Mouse (Mus musculus) c-Kit-positive CD71-positive TER-119-positive erythroid progenitor cells, embryonic 14.5 days (primary cell): Measurements from ENCODE around the gene Bmper.

Experiments
- DNase-seq: peaks from one replicate; pipeline ENCODE4 v3.0.0-alpha.2; 2013; ENCODE audit warnings: low spot score

Bmper gene

GRCm38 (mm10) chr9:23374789-23375460 lies 152.0 kb downstream of the Bmper start:
- no peak for DNase-seq

GRCm38 (mm10) chr9:23377831-23378730 lies 155.2 kb downstream of the Bmper start:
- no peak for DNase-seq

GRCm38 (mm10) chr9:23378731-23379170 lies 155.9 kb downstream of the Bmper start:
- DNase-seq: no peak

- DNase-seq: no peak
Observed at GRCm38 (mm10) chr9:23380171-23380835, 157.4 kb downstream of the Bmper start.

GRCm38 (mm10) chr9:23383291-23383690 lies 160.4 kb downstream of the Bmper start:
- no peak for DNase-seq

GRCm38 (mm10) chr9:23383837-23384236 lies 161.0 kb downstream of the Bmper start:
- no peak for DNase-seq

GRCm38 (mm10) chr9:23384880-23385279 lies 162.0 kb downstream of the Bmper start:
- DNase-seq: no peak

GRCm38 (mm10) chr9:23386201-23386600 lies 163.3 kb downstream of the Bmper start:
- DNase-seq: no peak

- DNase-seq: no peak
Observed at GRCm38 (mm10) chr9:23390118-23390517, 167.2 kb downstream of the Bmper start.

- DNase-seq: no peak
Observed at GRCm38 (mm10) chr9:23394652-23395317, 171.9 kb downstream of the Bmper start.

- no peak for DNase-seq
Observed at GRCm38 (mm10) chr9:23396186-23396585, 173.3 kb downstream of the Bmper start.

GRCm38 (mm10) chr9:23397876-23398275 lies 175.0 kb downstream of the Bmper start:
- DNase-seq: no peak

- no peak for DNase-seq
Observed at GRCm38 (mm10) chr9:23399638-23400284, 176.9 kb downstream of the Bmper start.

GRCm38 (mm10) chr9:23407416-23407815 lies 184.5 kb downstream of the Bmper start:
- DNase-seq: no peak

- DNase-seq: no peak
Observed at GRCm38 (mm10) chr9:23407935-23408781, 185.3 kb downstream of the Bmper start.

- DNase-seq: no peak
Observed at GRCm38 (mm10) chr9:23410567-23410966, 187.7 kb downstream of the Bmper start.

GRCm38 (mm10) chr9:23412956-23413355 lies 190.1 kb downstream of the Bmper start:
- DNase-seq: no peak

- no peak for DNase-seq
Observed at GRCm38 (mm10) chr9:23419107-23419506, 196.2 kb downstream of the Bmper start.

- no peak for DNase-seq
Observed at GRCm38 (mm10) chr9:23423748-23424147, 200.9 kb downstream of the Bmper start.

- no peak for DNase-seq
Observed at GRCm38 (mm10) chr9:23432631-23433030, 209.8 kb downstream of the Bmper start.

GRCm38 (mm10) chr9:23433238-23433637 lies 210.4 kb downstream of the Bmper start:
- DNase-seq: no peak
